Mouse (Mus musculus) effector memory CD4-positive, alpha-beta T cell, adult 5 months (primary cell): Measurements from ENCODE around the gene Rab33a. TPM values are rescaled to one million over a fixed set of nuclear protein-coding genes. Genes with fewer than 3 reads are reported as not detected.

Experiments used
- polyA plus RNA-seq: library from polyadenylated mRNA; unstranded; fragments of 100-300 nt; shearing (Covaris generic); gene quantifications from one replicate; pipeline ENCODE4 v1.2.1, GENCODE M21; 2017

The Rab33a gene
- polyA plus RNA-seq, result 0.44 TPM

DNA sequence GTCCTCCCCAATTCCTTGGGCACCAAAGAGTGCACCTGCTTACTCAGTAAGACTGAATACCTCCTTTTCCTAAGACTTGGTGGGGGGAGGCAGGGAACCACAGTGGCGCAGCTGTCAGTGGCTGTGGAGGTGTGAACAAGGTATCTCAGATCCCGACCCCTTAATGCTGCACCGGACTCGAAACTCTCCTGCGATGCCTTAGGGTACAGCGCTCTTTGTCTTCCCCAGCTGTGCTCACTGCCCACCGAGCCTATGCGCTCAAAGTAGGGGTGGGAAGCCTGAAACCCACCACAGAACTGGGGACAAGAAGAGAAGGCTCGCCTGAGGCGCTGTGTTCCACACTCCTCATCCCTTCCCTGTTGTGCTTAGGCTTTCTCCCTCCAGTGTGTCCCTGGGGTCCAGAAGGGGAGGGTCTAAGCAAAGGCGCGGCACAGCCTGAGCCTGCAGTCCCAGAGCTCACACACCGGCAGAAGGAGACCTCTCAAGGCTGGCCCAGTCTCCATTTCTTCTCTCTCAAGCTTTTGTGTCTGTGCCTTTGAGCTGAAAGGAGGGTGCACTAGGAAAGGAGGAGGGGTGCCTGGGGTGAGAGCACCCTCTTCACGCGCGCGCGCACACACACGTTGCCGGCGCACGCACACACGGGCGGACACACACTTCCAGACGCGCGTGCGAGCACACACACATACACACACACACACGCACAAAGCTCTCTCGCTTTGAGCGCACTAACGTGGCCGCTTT, at the start of gene Rab33a:
Gene Rab33a, plus strand, starts transcription at position 478 of the 741 bp plus-strand sequence.

DNA sequence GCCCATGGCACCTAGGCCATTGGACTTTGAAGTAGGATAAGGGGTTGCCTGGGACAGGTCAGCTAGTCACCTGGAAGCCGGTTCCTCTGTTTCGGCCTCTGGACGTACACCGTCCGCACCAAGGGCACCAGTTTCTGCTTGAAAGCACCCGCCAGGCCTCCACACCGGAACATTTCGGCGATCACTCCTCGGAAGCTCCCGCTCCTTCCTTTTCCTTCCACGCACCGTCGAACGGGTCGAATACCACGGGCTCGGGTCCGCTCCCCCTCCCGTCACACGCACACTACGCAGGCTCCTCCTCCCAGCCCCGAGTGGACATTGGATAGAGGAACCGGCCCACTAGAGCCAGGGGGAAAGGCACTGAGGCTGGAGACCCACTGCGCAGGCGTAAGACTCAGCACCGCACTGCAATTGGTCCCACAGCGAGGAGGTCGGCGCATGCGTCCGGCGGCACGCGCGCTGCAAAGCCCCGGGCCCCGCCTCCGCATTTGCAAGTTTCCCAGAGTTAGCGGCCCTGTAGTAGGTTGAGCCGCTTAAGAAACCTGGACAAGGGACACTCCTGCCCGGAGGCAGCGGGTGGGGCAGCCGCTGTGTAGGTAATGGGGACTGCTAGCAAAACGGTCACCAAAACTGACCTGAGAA, 5.8 kb upstream of the Rab33a start, which contains the start of gene Aifm1:
Gene Aifm1, minus strand, starts transcription at position 398 of the 642 bp plus-strand sequence.

Other genes starting within 250 kb of the Rab33a start
- gene Bcorl1, start 177.9 kb upstream of the Rab33a start, polyA plus RNA-seq, result 2.4 TPM
- gene Elf4, start 56.2 kb upstream of the Rab33a start, polyA plus RNA-seq, result 66.7 TPM
- 30.2 TPM for gene Aifm1, start 5.7 kb upstream of the Rab33a start, polyA plus RNA-seq
- gene Zfp280c, start 75.2 kb downstream of the Rab33a start, polyA plus RNA-seq, result 11.6 TPM
- 3.6 TPM for gene Slc25a14, start 104.1 kb downstream of the Rab33a start, polyA plus RNA-seq
- gene Gpr119, start 155.2 kb downstream of the Rab33a start, polyA plus RNA-seq, result not detected
- gene Rbmx2, start 175.7 kb downstream of the Rab33a start, polyA plus RNA-seq, result 16.0 TPM